Mouse (Mus musculus): Measurements from ENCODE around the gene Rtn4r. TPM values are rescaled to one million over a fixed set of nuclear protein-coding genes. Genes with fewer than 3 reads are reported as not detected.

The Rtn4r gene
- polyA plus RNA-seq, 1 experiment from 2014 or later = 0.17 TPM

DNA sequence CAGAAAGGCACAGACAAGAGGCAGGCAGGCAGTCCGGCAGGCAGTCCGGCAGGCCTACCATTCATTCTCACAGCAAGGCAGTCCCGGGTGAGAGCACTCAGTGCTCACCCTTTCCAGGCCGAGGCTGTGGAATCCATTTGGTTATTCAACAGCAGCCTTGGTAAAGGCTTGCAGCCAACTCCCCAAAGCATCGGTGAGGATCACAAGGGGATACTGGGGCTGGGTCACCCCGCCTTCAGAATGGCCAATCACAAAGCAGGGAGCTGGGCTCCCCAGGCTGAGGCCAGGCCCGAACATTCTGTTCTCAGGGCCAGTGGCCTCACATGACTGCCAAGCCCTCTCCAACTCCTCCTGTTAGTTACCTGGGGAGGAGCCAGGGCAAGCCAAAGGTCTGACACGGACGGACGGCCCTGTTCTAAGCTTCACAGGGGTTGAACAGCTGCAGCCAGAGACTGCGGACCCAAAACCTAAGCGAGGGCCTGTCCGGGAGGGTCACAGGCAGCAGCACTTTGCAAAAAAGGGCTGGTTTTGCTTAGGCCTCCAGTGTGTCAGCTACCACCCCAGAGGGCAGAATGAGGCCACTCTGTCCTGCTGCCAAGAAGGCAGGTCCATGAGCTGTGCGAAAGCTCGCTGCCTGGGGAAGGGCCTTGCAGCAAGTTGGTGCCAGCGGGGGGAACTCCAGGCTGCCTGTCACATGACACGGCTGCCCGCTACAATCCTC lies 44.1 kb upstream of the Rtn4r start:
- DNase-seq (ENCODE audit: low spot score) (peak; percentile 38), ATAC-seq (peak; percentile 51)

DNA sequence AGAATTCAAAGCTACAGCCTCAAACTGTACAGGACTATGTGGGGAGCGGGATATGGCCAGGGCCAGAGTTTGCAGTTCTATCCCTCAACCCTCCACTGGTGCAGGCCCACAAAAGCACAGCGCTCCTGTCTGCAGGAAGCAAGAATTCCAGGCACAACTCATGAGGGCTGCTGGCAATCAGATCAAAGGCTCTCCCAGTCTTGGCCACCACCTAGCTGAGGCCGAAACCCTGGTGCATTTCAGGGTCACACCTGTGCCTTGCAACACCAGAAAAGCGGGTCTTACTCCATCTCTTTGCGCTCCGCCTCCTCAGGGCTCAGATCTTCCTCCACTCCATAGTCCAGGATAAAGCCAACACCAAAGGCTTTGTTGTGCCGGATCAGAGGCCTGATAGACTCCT lies 43.2 kb upstream of the Rtn4r start:
- no peak overlapping the region for H3K27ac ChIP-seq (ENCODE audit: low read length)
- H3K9ac ChIP-seq (replicated peaks; ENCODE audit: low read depth) = no peak overlapping the region
- peaks cover 7% of the 10 kb centered on the region; the same call in 1 of the 2 replicates for H3K4me1 ChIP-seq (ENCODE audit: insufficient read depth, low read depth, low read length)
- DNase-seq (ENCODE audit: low spot score) (no peak), ATAC-seq (no peak)
- no peaks in the 10 kb centered on the region for H3K9me3 ChIP-seq (ENCODE audit: low read length)
- no peak overlapping the region for H3K4me3 ChIP-seq (ENCODE audit: low read depth, low read length)
- TF ChIP-seq CTCF (IDR thresholded peaks at IDR 0.05) (no peak), EP300 (IDR thresholded peaks at IDR 0.05) (no peak)
- H3K27me3 ChIP-seq (replicated peaks; ENCODE audit: insufficient read depth, low read length) = no peaks in the 10 kb centered on the region
- WGBS = 82% methylated on average over 7 of the region's 7 CpGs
- H3K4me2 ChIP-seq (replicated peaks; ENCODE audit: low read depth, low read length) = no peak overlapping the region
- no peaks in the 10 kb centered on the region for H3K36me3 ChIP-seq (ENCODE audit: insufficient read depth, low read length)

More for the DNA sequence above, 44.1 kb upstream of the Rtn4r start:
- Histone ChIP-seq H3K4me3 (ENCODE audit: low read depth, low read length) (no peak overlapping the region), H3K9ac (replicated peaks; ENCODE audit: low read depth) (no peak overlapping the region), H3K36me3 (ENCODE audit: insufficient read depth, low read length) (no peaks in the 10 kb centered on the region), H3K4me1 (ENCODE audit: insufficient read depth, low read depth, low read length) (peaks cover 4% of the 10 kb centered on the region; the same call in 1 of the 2 replicates), H3K27me3 (replicated peaks; ENCODE audit: insufficient read depth, low read length) (no peaks in the 10 kb centered on the region), H3K4me2 (replicated peaks; ENCODE audit: low read depth, low read length) (no peak overlapping the region), H3K9me3 (ENCODE audit: low read length) (no peaks in the 10 kb centered on the region), H3K27ac (ENCODE audit: low read length) (no peak overlapping the region)
- no peak for TF ChIP-seq CTCF (IDR thresholded peaks at IDR 0.05)
- peak; percentile 66 for TF ChIP-seq EP300 (IDR thresholded peaks at IDR 0.05)
- 75% methylated on average over 18 of the region's 18 CpGs for WGBS

GRCm38 (mm10) chr16:18087101-18087500 lies 40.3 kb upstream of the Rtn4r start:
- TF ChIP-seq EP300 (IDR thresholded peaks at IDR 0.05) (no peak), CTCF (IDR thresholded peaks at IDR 0.05) (no peak)
- H3K27me3 ChIP-seq (replicated peaks; ENCODE audit: insufficient read depth, low read length) = no peaks in the 10 kb centered on the region
- peaks cover 7% of the 10 kb centered on the region; the same call in 1 of the 2 replicates for H3K4me1 ChIP-seq (ENCODE audit: insufficient read depth, low read depth, low read length)
- H3K27ac ChIP-seq (ENCODE audit: low read length) = no peak overlapping the region
- DNase-seq (ENCODE audit: low spot score) (no peak), ATAC-seq (no peak)
- H3K9ac ChIP-seq (replicated peaks; ENCODE audit: low read depth) = no peak overlapping the region
- H3K4me3 ChIP-seq (ENCODE audit: low read depth, low read length) = no peak overlapping the region
- no peaks in the 10 kb centered on the region for H3K36me3 ChIP-seq (ENCODE audit: insufficient read depth, low read length)
- no peaks in the 10 kb centered on the region for H3K9me3 ChIP-seq (ENCODE audit: low read length)
- no peak overlapping the region for H3K4me2 ChIP-seq (replicated peaks; ENCODE audit: low read depth, low read length)
- WGBS = 68% methylated on average over 5 of the region's 5 CpGs

DNA sequence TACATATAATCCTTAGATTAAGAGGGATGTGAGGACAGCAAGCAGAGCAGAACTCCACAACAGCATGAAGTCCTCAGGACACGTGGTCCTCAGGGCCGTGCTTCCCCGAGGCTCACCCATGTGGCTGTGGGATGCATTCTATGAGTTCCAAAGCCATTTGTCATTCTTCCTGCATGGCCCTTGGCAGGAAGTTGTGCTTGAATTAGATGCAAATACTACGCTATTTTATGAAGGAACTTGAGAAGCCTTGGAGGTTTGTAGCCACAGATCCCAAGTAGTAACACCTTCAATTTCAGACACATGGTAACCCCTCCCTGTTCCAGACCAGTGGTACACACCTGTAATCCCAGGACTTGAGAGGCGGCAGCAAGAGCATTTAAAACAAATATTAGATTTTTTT lies 31.1 kb upstream of the Rtn4r start:
- 22% methylated on average over 5 of the region's 5 CpGs for WGBS
- TF ChIP-seq EP300 (IDR thresholded peaks at IDR 0.05) (no peak), CTCF (IDR thresholded peaks at IDR 0.05) (no peak)
- H3K4me2 ChIP-seq (replicated peaks; ENCODE audit: low read depth, low read length) = no peak overlapping the region
- DNase-seq (ENCODE audit: low spot score) = peak; percentile 41
- H3K27me3 ChIP-seq (replicated peaks; ENCODE audit: insufficient read depth, low read length) = no peaks in the 10 kb centered on the region
- no peak overlapping the region for H3K9ac ChIP-seq (replicated peaks; ENCODE audit: low read depth)
- no peaks in the 10 kb centered on the region for H3K4me1 ChIP-seq (ENCODE audit: insufficient read depth, low read depth, low read length)
- H3K9me3 ChIP-seq (ENCODE audit: low read length) = no peaks in the 10 kb centered on the region; the same call in 1 of the 2 replicates
- H3K36me3 ChIP-seq (ENCODE audit: insufficient read depth, low read length) = no peaks in the 10 kb centered on the region
- H3K27ac ChIP-seq (ENCODE audit: low read length) = no peak overlapping the region
- peak; percentile 77 for ATAC-seq
- no peak overlapping the region for H3K4me3 ChIP-seq (ENCODE audit: low read depth, low read length)

- Histone ChIP-seq H3K4me3 (ENCODE audit: low read depth, low read length) (no peak overlapping the region), H3K4me1 (ENCODE audit: insufficient read depth, low read depth, low read length) (no peaks in the 10 kb centered on the region), H3K9me3 (ENCODE audit: low read length) (no peaks in the 10 kb centered on the region), H3K27ac (ENCODE audit: low read length) (no peak overlapping the region), H3K9ac (replicated peaks; ENCODE audit: low read depth) (no peak overlapping the region), H3K36me3 (ENCODE audit: insufficient read depth, low read length) (no peaks in the 10 kb centered on the region), H3K27me3 (replicated peaks; ENCODE audit: insufficient read depth, low read length) (no peaks in the 10 kb centered on the region), H3K4me2 (replicated peaks; ENCODE audit: low read depth, low read length) (no peak overlapping the region)
- 77% methylated on average over 4 of the region's 4 CpGs for WGBS
- no peak for TF ChIP-seq EP300 (IDR thresholded peaks at IDR 0.05)
- no peak for TF ChIP-seq CTCF (IDR thresholded peaks at IDR 0.05)
- DNase-seq (ENCODE audit: low spot score) (no peak), ATAC-seq (no peak)
These were observed 24.6 kb upstream of the Rtn4r start for GRCm38 (mm10) chr16:18102816-18103215.

DNA sequence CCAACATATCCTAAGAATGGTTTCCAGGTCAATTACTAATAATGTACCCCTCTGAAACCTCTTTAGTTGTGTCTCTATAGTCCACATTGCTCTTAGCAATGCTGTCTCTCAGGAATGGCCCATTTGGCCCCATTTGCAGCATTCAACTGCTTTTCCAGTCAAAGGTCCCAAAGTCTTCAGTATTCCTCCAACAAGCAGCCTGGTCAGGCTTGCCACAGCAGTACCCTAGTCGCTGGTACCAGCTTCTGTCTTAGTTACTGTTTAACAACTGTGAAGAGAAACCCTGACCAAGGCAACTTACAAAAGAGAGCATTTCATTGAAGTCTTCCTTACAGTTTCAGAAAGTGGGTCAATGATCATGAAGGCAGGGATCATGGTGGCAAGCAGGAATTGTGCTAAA lies 24.1 kb upstream of the Rtn4r start:
- no peak for DNase-seq (ENCODE audit: low spot score)
- H3K9ac ChIP-seq (replicated peaks; ENCODE audit: low read depth) = no peak overlapping the region

More for the DNA sequence above, 24.1 kb upstream of the Rtn4r start:
- H3K36me3 ChIP-seq (ENCODE audit: insufficient read depth, low read length) = no peaks in the 10 kb centered on the region
- WGBS = 71% methylated on average over 1 of the region's 1 CpGs
- no peak overlapping the region for H3K4me3 ChIP-seq (ENCODE audit: low read depth, low read length)
- H3K9me3 ChIP-seq (ENCODE audit: low read length) = no peaks in the 10 kb centered on the region
- no peaks in the 10 kb centered on the region for H3K27me3 ChIP-seq (replicated peaks; ENCODE audit: insufficient read depth, low read length)
- H3K4me2 ChIP-seq (replicated peaks; ENCODE audit: low read depth, low read length) = no peak overlapping the region
- TF ChIP-seq EP300 (IDR thresholded peaks at IDR 0.05) (no peak), CTCF (IDR thresholded peaks at IDR 0.05) (no peak)
- H3K27ac ChIP-seq (ENCODE audit: low read length) = no peak overlapping the region
- no peaks in the 10 kb centered on the region for H3K4me1 ChIP-seq (ENCODE audit: insufficient read depth, low read depth, low read length)
- ATAC-seq = no peak
